Mouse (Mus musculus) heart, embryonic 10.5 days (tissue): ENCODE results near the gene Shb. TPM values are rescaled to one million over a fixed set of nuclear protein-coding genes. Genes with fewer than 3 reads are reported as not detected.

ENCODE experiments used
- microRNA-seq: library from miRNA; unstranded; fragments of <30 nt; microRNA quantifications from one replicate; pipeline ENCODE4, GENCODE M21; 2017
- polyA plus RNA-seq: library from polyadenylated mRNA; unstranded; fragments of >200 nt; fragmentation: Nextera tagmentation; extraction: Ambion mirVana; gene quantifications from 2 replicates; pipeline ENCODE4 v1.2.1, GENCODE M21; 2016

The Shb gene
- polyA plus RNA-seq, 1 experiment from 2014 or later, result 8.2 TPM

Small RNA genes within 50 kb of the gene (microRNA-seq; reads per million reads assigned to microRNA genes)
- gene Gm22518 (not detected), gene Gm25692 (not detected)

Other genes starting within 250 kb of the Shb start
- 11.9 and 17.0 TPM in 2 replicates for gene Trmt10b, start 235.3 kb downstream of the Shb start, polyA plus RNA-seq
- 9.1 and 9.9 TPM in 2 replicates for gene Dcaf10, start 190.4 kb downstream of the Shb start, polyA plus RNA-seq
- 51.1 and 84.1 TPM in 2 replicates for gene Exosc3, start 189.7 kb downstream of the Shb start, polyA plus RNA-seq
- 66.2 and 77.3 TPM in 2 replicates for gene Slc25a51, start 123.7 kb downstream of the Shb start, polyA plus RNA-seq